Mouse (Mus musculus) G1E (cell line): Measurements from ENCODE around the gene Rinl. TPM values are rescaled to one million over a fixed set of nuclear protein-coding genes. Genes with fewer than 3 reads are reported as not detected.

ENCODE experiments used
- ATAC-seq: 2 replicates; pipeline ENCODE4 v1.8.0; 2016; ENCODE audit warnings: mild to moderate bottlenecking; ENCODE audit not compliant: insufficient number of reproducible peaks, poor library complexity, low FRiP score, severe bottlenecking; ENCODE audit errors: extremely low read depth
- DNase-seq: peaks from one replicate; pipeline ENCODE4 v3.0.0; 2012; ENCODE audit warnings: low spot score
- H3K27me3 ChIP-seq: 2 replicates; pipeline ENCODE4 v1.6.1; 2012; ENCODE audit warnings: mild to moderate bottlenecking, low read length, inconsistent platforms; ENCODE audit not compliant: insufficient read depth
- H3K36me3 ChIP-seq: replicated peaks from 2 replicates; pipeline ENCODE3; 2012; ENCODE audit warnings: mild to moderate bottlenecking, inconsistent platforms
- H3K4me1 ChIP-seq: 2 replicates; pipeline ENCODE4 v1.6.1; 2012; ENCODE audit warnings: low read depth, low read length, inconsistent platforms, mixed read lengths; ENCODE audit not compliant: insufficient read depth
- H3K4me3 ChIP-seq: 2 replicates; pipeline ENCODE4 v1.5.1; 2012; ENCODE audit warnings: low read depth, mild to moderate bottlenecking, inconsistent platforms, low read length, moderate library complexity, mixed read lengths
- H3K9me3 ChIP-seq: replicated peaks from 2 replicates; pipeline ENCODE4 v1.6.1; 2012; ENCODE audit warnings: inconsistent platforms
- CTCF ChIP-seq: IDR thresholded peaks from 2 replicates; pipeline ENCODE4 v1.5.1; 2012; ENCODE audit warnings: low read depth, low read length, inconsistent platforms, mixed read lengths
- GATA1 ChIP-seq: IDR thresholded peaks from 2 replicates; pipeline ENCODE4 v1.6.1; 2012; ENCODE audit warnings: borderline replicate concordance, low read length, inconsistent platforms, mixed read lengths
- GATA2 ChIP-seq: IDR thresholded peaks from 2 replicates; pipeline ENCODE4 v1.6.1; 2012; ENCODE audit warnings: low read depth, low read length, inconsistent platforms, borderline replicate concordance
- POLR2AphosphoS5 ChIP-seq: IDR thresholded peaks from 2 replicates; pipeline ENCODE4 v1.6.1; 2012; ENCODE audit warnings: low read depth, low read length, inconsistent platforms; ENCODE audit not compliant: insufficient replicate concordance
- TAL1 ChIP-seq: conservative IDR thresholded peaks from 2 replicates; pipeline ENCODE4 v1.6.1; 2012; ENCODE audit warnings: low read depth, low read length, inconsistent platforms, mixed read lengths
- polyA plus RNA-seq: library from polyadenylated mRNA; stranded (reverse); fragments of >175 nt; gene quantifications from 2 replicates; pipeline ENCODE4 v1.2.3, GENCODE M21; 2012
- total RNA-seq, 2 experiments: library from RNA; stranded (forward) in 1 of 2; stranded (reverse) in 1 of 2; fragments of 200-1000 nt in 1 of 2; fragments of >200 nt in 1 of 2; fragmentation: Nextera tagmentation in 1 of 2; gene quantifications; 2 replicates each; pipeline ENCODE4 v1.2.3; 2014 to 2017

Rinl gene
- total and polyA plus RNA-seq, 3 experiments, result 1.4 to 1.8 (median 1.4) TPM

DNA sequence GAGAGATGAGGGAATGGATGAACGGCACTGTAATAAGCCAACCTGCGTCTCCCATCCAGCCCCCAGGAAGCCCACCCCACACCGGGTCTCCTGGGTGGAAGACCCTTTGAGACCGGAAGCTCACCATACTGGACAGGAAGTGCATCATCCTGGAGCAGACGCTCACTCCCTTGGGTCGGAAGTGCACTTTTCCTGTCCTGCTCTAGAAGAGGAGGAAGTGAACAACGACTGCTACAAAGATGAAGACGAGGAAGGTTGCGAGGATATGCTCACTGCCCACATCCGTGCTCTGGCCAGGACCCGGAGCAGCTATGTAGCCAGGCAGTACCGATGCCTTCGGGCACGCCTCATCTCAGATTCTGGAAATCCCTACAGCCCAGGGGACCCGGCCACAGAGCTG, 7.1 kb downstream of the Rinl start:
- H3K4me1 ChIP-seq, result peaks cover 38% of the 10 kb centered on the region
- DNase-seq (no peak), ATAC-seq (no peak)
- peaks cover 18% of the 10 kb centered on the region; the same call in 1 of the 2 replicates for H3K27me3 ChIP-seq
- H3K9me3 ChIP-seq, result no peaks in the 10 kb centered on the region
- H3K4me3 ChIP-seq, result peak overlapping the region; percentile 10; the same call in 1 of the 2 replicates
- H3K36me3 ChIP-seq, result no peaks in the 10 kb centered on the region
- TF ChIP-seq GATA2 (no peak), CTCF (no peak), GATA1 (no peak), POLR2AphosphoS5 (no peak), TAL1 (no peak)

DNA sequence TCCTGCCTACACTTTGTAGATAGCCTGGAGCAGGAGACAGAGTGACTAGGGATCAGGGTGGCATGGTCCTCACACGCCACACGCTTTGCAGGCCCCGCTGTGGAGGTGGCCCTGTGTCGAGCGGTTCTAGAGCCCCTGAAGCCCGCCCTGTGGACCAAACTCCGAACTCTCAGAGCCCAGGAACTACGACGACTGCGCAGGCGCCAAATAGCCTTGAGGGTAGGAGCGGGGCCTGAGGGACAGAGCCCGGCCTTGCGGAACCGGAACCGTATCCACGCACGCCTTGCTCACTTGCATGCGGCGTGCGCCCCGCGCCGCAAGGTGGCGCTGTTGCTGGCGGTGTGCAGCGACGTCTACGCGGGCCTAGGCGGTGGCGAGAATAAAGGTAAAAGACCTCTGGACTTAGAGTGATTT, 7.8 kb downstream of the Rinl start:
- no peak for ATAC-seq
- H3K36me3 ChIP-seq, result no peaks in the 10 kb centered on the region
- peak overlapping the region; percentile 37; the same call in 1 of the 2 replicates for H3K4me3 ChIP-seq
- H3K27me3 ChIP-seq, result peaks cover 18% of the 10 kb centered on the region; the same call in 1 of the 2 replicates
- H3K4me1 ChIP-seq, result peaks cover 38% of the 10 kb centered on the region
- no peak for TF ChIP-seq GATA1
- no peak for TF ChIP-seq GATA2
- TF ChIP-seq TAL1, result no peak
- peak; percentile 98 for TF ChIP-seq CTCF
- no peaks in the 10 kb centered on the region for H3K9me3 ChIP-seq
- DNase-seq, result peak; percentile 50

- ATAC-seq (no peak), DNase-seq (no peak)
- no peaks in the 10 kb centered on the region for H3K9me3 ChIP-seq
- TF ChIP-seq CTCF, result no peak
- TF ChIP-seq TAL1, result no peak
- TF ChIP-seq POLR2AphosphoS5, result no peak
- no peak for TF ChIP-seq GATA1
- no peak for TF ChIP-seq GATA2
- no peak overlapping the region for H3K4me3 ChIP-seq
- peaks cover 40% of the 10 kb centered on the region for H3K4me1 ChIP-seq
- peaks cover 7% of the 10 kb centered on the region; the same call in 1 of the 2 replicates for H3K27me3 ChIP-seq
- no peaks in the 10 kb centered on the region for H3K36me3 ChIP-seq
Observed at GRCm38 (mm10) chr7:28799994-28800393, 11.2 kb downstream of the Rinl start.

DNA sequence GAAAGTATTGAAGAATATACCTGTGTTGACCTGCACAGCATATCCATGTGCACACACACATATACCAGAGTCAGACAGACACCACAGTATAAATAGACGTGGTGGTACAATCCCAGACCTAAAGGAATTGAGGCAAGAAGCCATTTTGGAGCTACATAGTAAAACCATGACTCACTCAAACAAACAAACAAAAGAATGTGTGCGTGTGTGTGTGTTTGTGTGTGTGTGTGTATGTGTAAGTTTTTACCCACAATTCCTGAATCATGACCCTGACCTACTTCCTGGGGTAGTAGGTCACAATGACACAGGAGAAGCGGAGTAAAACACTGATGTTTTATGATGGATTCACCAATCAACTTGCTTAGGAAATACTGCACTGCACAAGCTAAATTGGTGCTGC, 12.7 kb downstream of the Rinl start:
- H3K4me1 ChIP-seq, result peaks cover 29% of the 10 kb centered on the region
- no peak for TF ChIP-seq CTCF
- no peak for TF ChIP-seq GATA1
- no peak for TF ChIP-seq POLR2AphosphoS5
- no peak for TF ChIP-seq TAL1
- TF ChIP-seq GATA2, result no peak
- no peak overlapping the region for H3K4me3 ChIP-seq
- no peaks in the 10 kb centered on the region for H3K9me3 ChIP-seq
- DNase-seq, result no peak
- no peak for ATAC-seq
- H3K36me3 ChIP-seq, result no peaks in the 10 kb centered on the region
- H3K27me3 ChIP-seq, result no peaks in the 10 kb centered on the region

GRCm38 (mm10) chr7:28801901-28802670, 13.3 kb downstream of the Rinl start:
- no peaks in the 10 kb centered on the region for H3K27me3 ChIP-seq
- TF ChIP-seq GATA2, result no peak
- ATAC-seq (no peak), DNase-seq (no peak)
- no peaks in the 10 kb centered on the region for H3K9me3 ChIP-seq
- H3K4me3 ChIP-seq, result no peak overlapping the region
- peaks cover 27% of the 10 kb centered on the region for H3K4me1 ChIP-seq
- no peaks in the 10 kb centered on the region for H3K36me3 ChIP-seq

DNA sequence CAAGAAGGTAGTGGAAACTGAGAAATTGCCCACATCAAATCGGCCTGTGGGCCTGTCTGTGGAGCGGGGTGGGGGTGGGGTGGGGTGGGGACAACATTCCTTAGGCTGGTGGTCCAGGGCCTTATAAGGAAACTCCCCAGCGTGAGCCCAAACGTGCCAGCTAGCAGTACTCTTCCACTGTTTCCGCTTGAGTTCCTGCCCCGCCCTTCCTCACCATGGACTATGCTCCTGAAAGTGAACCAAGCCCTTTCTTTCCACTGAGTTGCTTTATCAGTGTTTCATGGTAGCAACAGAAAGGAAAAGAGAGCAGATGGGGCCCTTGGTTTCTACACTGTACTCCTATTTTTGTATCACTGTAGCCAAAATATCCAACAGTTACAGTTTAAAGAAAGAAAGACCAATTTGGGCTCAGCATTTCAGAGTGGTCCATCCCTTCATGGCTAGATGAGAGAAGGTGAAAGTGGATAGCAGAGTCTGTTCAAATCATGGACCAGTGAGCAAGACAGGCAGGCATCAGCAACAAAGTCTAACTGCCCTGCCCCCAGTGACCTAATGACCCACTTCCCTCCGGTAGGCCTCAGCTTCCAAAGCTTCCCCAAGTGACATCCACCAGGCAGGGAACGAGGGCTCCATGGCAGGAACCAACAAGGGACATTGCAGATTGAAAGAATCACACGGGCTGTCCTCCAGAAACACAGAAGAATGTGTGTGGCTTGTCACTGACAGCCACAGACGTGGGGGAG, 14.2 kb downstream of the Rinl start:
- H3K36me3 ChIP-seq, result no peaks in the 10 kb centered on the region
- no peaks in the 10 kb centered on the region for H3K27me3 ChIP-seq
- TF ChIP-seq CTCF (no peak), POLR2AphosphoS5 (no peak), GATA2 (no peak), GATA1 (no peak), TAL1 (no peak)
- ATAC-seq, result no peak
- H3K9me3 ChIP-seq, result no peaks in the 10 kb centered on the region
- no peak overlapping the region for H3K4me3 ChIP-seq
- no peak for DNase-seq
- H3K4me1 ChIP-seq, result peaks cover 29% of the 10 kb centered on the region
